Mouse (Mus musculus) heart, adult 2 months (tissue): ENCODE results near the gene Aqp3.

Experiments used
- CTCF ChIP-seq: fragments of 200-600 bp; IDR thresholded peaks from 2 replicates; pipeline ENCODE4 v1.8.1; 2022; ENCODE audit warnings: antibody characterized with exemption, mild to moderate bottlenecking, moderate library complexity
- EP300 ChIP-seq: fragments of 200-500 bp; IDR thresholded peaks from 2 replicates; pipeline ENCODE4 v1.6.1; 2011; ENCODE audit warnings: low read depth, low read length, control low read depth; ENCODE audit not compliant: insufficient read depth
- POLR2A ChIP-seq: fragments of 200-500 bp; IDR thresholded peaks from 2 replicates; pipeline ENCODE4 v1.6.1; 2011; ENCODE audit warnings: mild to moderate bottlenecking, low read depth, low read length, control low read depth; ENCODE audit not compliant: insufficient read depth

- TF ChIP-seq CTCF (no peak), POLR2A (no peak), EP300 (no peak)
Measured at GRCm38 (mm10) chr4:41129836-41130235, 31.9 kb upstream of the Aqp3 start.
